Mouse (Mus musculus): ENCODE measurements around the gene Ano2. TPM values are rescaled to one million over a fixed set of nuclear protein-coding genes. Genes with fewer than 3 reads are reported as not detected.

The Ano2 gene
- polyA plus RNA-seq, 1 experiment, result not detected

- Histone ChIP-seq H3K27me3 (ENCODE audit: control insufficient read depth, insufficient read depth, insufficient read length) (no peaks in the 10 kb centered on the region), H3K79me2 (ENCODE audit: control insufficient read depth, insufficient read depth) (no peaks in the 10 kb centered on the region), H3K36me3 (ENCODE audit: control insufficient read depth, insufficient read depth) (no peaks in the 10 kb centered on the region), H3K4me2 (ENCODE audit: low read depth) (no peak overlapping the region), H3K4me3 (no peak overlapping the region), H3ac (ENCODE audit: control insufficient read depth, insufficient read length) (no peak overlapping the region)
- TF ChIP-seq E2F4 (IDR thresholded peaks at IDR 0.05; ENCODE audit: insufficient read depth), result no peak
Measured at GRCm38 (mm10) chr6:126018411-126018810, 328.2 kb downstream of the Ano2 start.

DNA sequence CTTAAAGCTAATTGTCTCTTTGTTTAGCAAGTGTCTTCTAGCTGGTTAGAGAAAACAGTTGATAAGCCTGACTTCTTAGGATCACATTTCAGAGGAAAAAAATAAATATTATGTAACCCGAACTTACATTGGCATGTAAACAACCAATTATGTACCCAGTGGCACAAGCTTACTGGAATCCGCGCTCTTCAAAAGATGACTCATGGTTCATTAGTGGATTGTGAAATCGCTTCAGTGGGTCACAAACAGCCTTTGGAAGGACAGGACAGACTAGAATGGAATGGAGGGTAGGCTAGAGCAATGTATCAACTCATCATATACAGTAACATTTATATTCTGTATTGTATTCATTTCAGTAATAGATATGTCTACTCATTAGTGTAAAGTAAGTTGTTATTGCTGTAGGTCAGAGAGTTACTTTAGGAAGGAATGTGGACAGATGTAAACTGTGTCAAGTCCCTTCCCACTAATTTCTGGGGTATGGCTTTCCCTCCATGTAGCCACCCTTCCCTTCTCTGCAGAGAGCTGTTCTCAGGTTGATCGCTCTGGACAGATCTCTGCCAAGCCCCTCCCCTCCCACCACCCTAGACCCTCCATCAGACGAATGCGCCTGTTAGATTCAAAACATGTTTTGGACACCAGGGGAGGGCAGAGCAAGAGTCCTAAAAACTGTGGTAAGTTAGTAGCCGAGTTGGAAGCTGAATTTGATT is 343.6 kb downstream of the Ano2 start:
- H3K27me3 ChIP-seq (ENCODE audit: control insufficient read depth, insufficient read depth, insufficient read length), result no peaks in the 10 kb centered on the region
- no peak overlapping the region for H3K4me2 ChIP-seq (ENCODE audit: low read depth)
- H3K79me2 ChIP-seq (ENCODE audit: control insufficient read depth, insufficient read depth), result no peaks in the 10 kb centered on the region
- H3K4me3 ChIP-seq, result no peak overlapping the region
- no peak overlapping the region for H3ac ChIP-seq (ENCODE audit: control insufficient read depth, insufficient read length)
- TF ChIP-seq USF1 (IDR thresholded peaks at IDR 0.05; ENCODE audit: low read depth) (no peak), E2F4 (IDR thresholded peaks at IDR 0.05; ENCODE audit: insufficient read depth) (no peak), MYOG (IDR thresholded peaks at IDR 0.05; ENCODE audit: control insufficient read depth in 1 of 3, insufficient read depth in 1 of 3, insufficient read length in 2 of 3, low read depth in 2 of 3) (no peak), TCF12 (IDR thresholded peaks at IDR 0.05; ENCODE audit: insufficient read depth, poor library complexity, severe bottlenecking) (no peak), REST (IDR thresholded peaks at IDR 0.05; ENCODE audit: insufficient read depth, insufficient read length) (no peak), MYOD1 (IDR thresholded peaks at IDR 0.05; ENCODE audit: control insufficient read depth in 1 of 3, insufficient read length in 2 of 3, low read depth in 2 of 3) (no peak), SRF (IDR thresholded peaks at IDR 0.05; ENCODE audit: control insufficient read depth, insufficient read length, low read depth) (no peak), POLR2AphosphoS2 (IDR thresholded peaks at IDR 0.05; ENCODE audit: insufficient read length, low read depth) (no peak)
- H3K36me3 ChIP-seq (ENCODE audit: control insufficient read depth, insufficient read depth), result no peaks in the 10 kb centered on the region

- H3K4me2 ChIP-seq (ENCODE audit: low read depth), result no peak overlapping the region
- no peak overlapping the region for H3K4me3 ChIP-seq
- no peaks in the 10 kb centered on the region for H3K79me2 ChIP-seq (ENCODE audit: control insufficient read depth, insufficient read depth)
- no peaks in the 10 kb centered on the region for H3K27me3 ChIP-seq (ENCODE audit: control insufficient read depth, insufficient read depth, insufficient read length)
- no peak overlapping the region for H3ac ChIP-seq (ENCODE audit: control insufficient read depth, insufficient read length)
- TF ChIP-seq SRF (IDR thresholded peaks at IDR 0.05; ENCODE audit: control insufficient read depth, insufficient read length, low read depth), result no peak
- TF ChIP-seq POLR2A (IDR thresholded peaks at IDR 0.05; ENCODE audit: insufficient read length, low read depth), result no peak
- TF ChIP-seq CEBPB (IDR thresholded peaks at IDR 0.05; ENCODE audit: insufficient read depth, poor library complexity, severe bottlenecking), result no peak
- TF ChIP-seq USF1 (IDR thresholded peaks at IDR 0.05; ENCODE audit: low read depth), result no peak
- TF ChIP-seq E2F4 (IDR thresholded peaks at IDR 0.05; ENCODE audit: insufficient read depth), result no peak
- no peak for TF ChIP-seq TCF12 (IDR thresholded peaks at IDR 0.05; ENCODE audit: insufficient read depth, poor library complexity, severe bottlenecking)
- TF ChIP-seq MYOD1 (IDR thresholded peaks at IDR 0.05; ENCODE audit: control insufficient read depth in 1 of 3, insufficient read length in 2 of 3, low read depth in 2 of 3), result no peak
- no peak for TF ChIP-seq REST (IDR thresholded peaks at IDR 0.05; ENCODE audit: insufficient read depth, insufficient read length)
- no peak for TF ChIP-seq MYOG (IDR thresholded peaks at IDR 0.05; ENCODE audit: control insufficient read depth in 1 of 3, insufficient read depth in 1 of 3, insufficient read length in 2 of 3, low read depth in 2 of 3)
- no peak for TF ChIP-seq POLR2AphosphoS2 (IDR thresholded peaks at IDR 0.05; ENCODE audit: insufficient read length, low read depth)
- TF ChIP-seq TCF3 (IDR thresholded peaks at IDR 0.05; ENCODE audit: insufficient read length, low read depth), result no peak
- no peak for TF ChIP-seq MAX (IDR thresholded peaks at IDR 0.05; ENCODE audit: low read depth)
- no peaks in the 10 kb centered on the region for H3K36me3 ChIP-seq (ENCODE audit: control insufficient read depth, insufficient read depth)
Measured at GRCm38 (mm10) chr6:126034403-126034724, 344.1 kb downstream of the Ano2 start.

GRCm38 (mm10) chr6:126034728-126035127 is 344.5 kb downstream of the Ano2 start:
- H3K27me3 ChIP-seq (ENCODE audit: control insufficient read depth, insufficient read depth, insufficient read length), result no peaks in the 10 kb centered on the region
- H3K36me3 ChIP-seq (ENCODE audit: control insufficient read depth, insufficient read depth), result no peaks in the 10 kb centered on the region
- no peak overlapping the region for H3K4me2 ChIP-seq (ENCODE audit: low read depth)
- no peak overlapping the region for H3ac ChIP-seq (ENCODE audit: control insufficient read depth, insufficient read length)
- H3K4me3 ChIP-seq, result no peak overlapping the region
- TF ChIP-seq POLR2A (IDR thresholded peaks at IDR 0.05; ENCODE audit: insufficient read length, low read depth) (no peak), MYOG (IDR thresholded peaks at IDR 0.05; ENCODE audit: control insufficient read depth in 1 of 3, insufficient read depth in 1 of 3, insufficient read length in 2 of 3, low read depth in 2 of 3) (no peak), USF1 (IDR thresholded peaks at IDR 0.05; ENCODE audit: low read depth) (no peak), TCF12 (IDR thresholded peaks at IDR 0.05; ENCODE audit: insufficient read depth, poor library complexity, severe bottlenecking) (no peak), POLR2AphosphoS2 (IDR thresholded peaks at IDR 0.05; ENCODE audit: insufficient read length, low read depth) (no peak), MYOD1 (IDR thresholded peaks at IDR 0.05; ENCODE audit: control insufficient read depth in 1 of 3, insufficient read length in 2 of 3, low read depth in 2 of 3) (no peak), MAX (IDR thresholded peaks at IDR 0.05; ENCODE audit: low read depth) (no peak), CEBPB (IDR thresholded peaks at IDR 0.05; ENCODE audit: insufficient read depth, poor library complexity, severe bottlenecking) (no peak), TCF3 (IDR thresholded peaks at IDR 0.05; ENCODE audit: insufficient read length, low read depth) (no peak), SRF (IDR thresholded peaks at IDR 0.05; ENCODE audit: control insufficient read depth, insufficient read length, low read depth) (no peak)
- no peaks in the 10 kb centered on the region for H3K79me2 ChIP-seq (ENCODE audit: control insufficient read depth, insufficient read depth)

- TF ChIP-seq MYOD1 (IDR thresholded peaks at IDR 0.05; ENCODE audit: control insufficient read depth in 1 of 3, insufficient read length in 2 of 3, low read depth in 2 of 3) (no peak), REST (IDR thresholded peaks at IDR 0.05; ENCODE audit: insufficient read depth, insufficient read length) (no peak)
- H3K27me3 ChIP-seq (ENCODE audit: control insufficient read depth, insufficient read depth, insufficient read length), result no peaks in the 10 kb centered on the region
- H3K36me3 ChIP-seq (ENCODE audit: control insufficient read depth, insufficient read depth), result no peaks in the 10 kb centered on the region
- H3K4me3 ChIP-seq, result no peak overlapping the region
- H3K79me2 ChIP-seq (ENCODE audit: control insufficient read depth, insufficient read depth), result no peaks in the 10 kb centered on the region
- no peak overlapping the region for H3K4me2 ChIP-seq (ENCODE audit: low read depth)
- H3ac ChIP-seq (ENCODE audit: control insufficient read depth, insufficient read length), result no peak overlapping the region
Measured at GRCm38 (mm10) chr6:126035621-126036020, 345.4 kb downstream of the Ano2 start.

All from myocyte (in vitro differentiated cells).